Mouse (Mus musculus): ENCODE data around the gene Krt77. TPM values are rescaled to one million over a fixed set of nuclear protein-coding genes. Genes with fewer than 3 reads are reported as not detected.

The Krt77 gene
- polyA plus RNA-seq, 1 experiment from 2014 or later = not detected

GRCm38 (mm10) chr15:101817875-101818274 lies 51.6 kb downstream of the Krt77 start, which contains the start of gene Krt2:
Krt2 (minus strand) TSS chr15:101818169.
- H3K4me3 ChIP-seq = no peak within 1 kb of the TSS
- H3K36me3 ChIP-seq = no peaks in the 10 kb centered on the region
- H3K9me3 ChIP-seq (replicated peaks) = no peaks in the 10 kb centered on the region
- DNase-seq (ENCODE audit: low spot score) = no peak
- 77% methylated on average over 16 of the region's 16 CpGs for WGBS
- H3K4me1 ChIP-seq = no peaks in the 10 kb centered on the region
- H3K27me3 ChIP-seq (ENCODE audit: low read depth, poor library complexity, severe bottlenecking) = peaks cover 8% of the 10 kb centered on the region; the same call in 1 of the 2 replicates
- no peak within 1 kb of the TSS for H3K27ac ChIP-seq

Small RNA genes lying within 50 kb of the gene (microRNA-seq; reads per million reads assigned to microRNA genes)
- not detected for gene Gm44356

Other genes starting within 250 kb of the Krt77 start
- gene Gm5414, start 241.5 kb downstream of the Krt77 start, polyA plus RNA-seq (2016; fragmentation: Nextera tagmentation; extraction: Ambion mirVana) = not detected in 2 replicates
- gene Gm5478, start 222.3 kb downstream of the Krt77 start, polyA plus RNA-seq (2016; fragmentation: Nextera tagmentation; extraction: Ambion mirVana) = not detected in 2 replicates
- gene Krt6b, start 189.4 kb downstream of the Krt77 start, polyA plus RNA-seq (2016; fragmentation: Nextera tagmentation; extraction: Ambion mirVana) = not detected in 2 replicates
- 0.13 TPM in 1 of 2 replicates, not detected in the other for gene Krt6a, start 175.4 kb downstream of the Krt77 start, polyA plus RNA-seq (2016; fragmentation: Nextera tagmentation; extraction: Ambion mirVana)
- 19.1 and 40.4 TPM in 2 replicates for gene Krt5, start 156.8 kb downstream of the Krt77 start, polyA plus RNA-seq (2016; fragmentation: Nextera tagmentation; extraction: Ambion mirVana)
- not detected in 2 replicates for gene Krt71, start 126.6 kb downstream of the Krt77 start, polyA plus RNA-seq (2016; fragmentation: Nextera tagmentation; extraction: Ambion mirVana)
- not detected in 2 replicates for gene Krt72, start 83.2 kb downstream of the Krt77 start, polyA plus RNA-seq (2016; fragmentation: Nextera tagmentation; extraction: Ambion mirVana)
- not detected in 2 replicates for gene Krt73, start 67.4 kb downstream of the Krt77 start, polyA plus RNA-seq (2016; fragmentation: Nextera tagmentation; extraction: Ambion mirVana)
- not detected in 2 replicates for gene Krt2, start 51.5 kb downstream of the Krt77 start, polyA plus RNA-seq (2016; fragmentation: Nextera tagmentation; extraction: Ambion mirVana)
- gene Krt1, start 18.9 kb downstream of the Krt77 start, polyA plus RNA-seq (2016; fragmentation: Nextera tagmentation; extraction: Ambion mirVana) = 0.59 and 0.96 TPM in 2 replicates
- gene Krt76, start 23.2 kb upstream of the Krt77 start, polyA plus RNA-seq (2016; fragmentation: Nextera tagmentation; extraction: Ambion mirVana) = not detected in 2 replicates
- not detected in 2 replicates for gene Krt4, start 55.0 kb upstream of the Krt77 start, polyA plus RNA-seq (2016; fragmentation: Nextera tagmentation; extraction: Ambion mirVana)
- gene Krt79, start 70.6 kb upstream of the Krt77 start, polyA plus RNA-seq (2016; fragmentation: Nextera tagmentation; extraction: Ambion mirVana) = not detected in 2 replicates
- 0.08 TPM in 1 of 2 replicates, not detected in the other for gene Krt78, start 84.6 kb upstream of the Krt77 start, polyA plus RNA-seq (2016; fragmentation: Nextera tagmentation; extraction: Ambion mirVana)
- 29.3 and 42.6 TPM in 2 replicates for gene Krt8, start 134.8 kb upstream of the Krt77 start, polyA plus RNA-seq (2016; fragmentation: Nextera tagmentation; extraction: Ambion mirVana)
- gene Krt18, start 158.5 kb upstream of the Krt77 start, polyA plus RNA-seq (2016; fragmentation: Nextera tagmentation; extraction: Ambion mirVana) = 33.4 and 49.5 TPM in 2 replicates
- gene Eif4b, start 204.1 kb upstream of the Krt77 start, polyA plus RNA-seq (2016; fragmentation: Nextera tagmentation; extraction: Ambion mirVana) = 133 and 140 TPM in 2 replicates
- gene Tns2, start 230.7 kb upstream of the Krt77 start, polyA plus RNA-seq (2016; fragmentation: Nextera tagmentation; extraction: Ambion mirVana) = 13.0 and 18.6 TPM in 2 replicates

All from limb, embryonic 10.5 days (tissue).